Mouse (Mus musculus) liver, adult 2 months (tissue): ENCODE data around the gene Ppme1. TPM values are rescaled to one million over a fixed set of nuclear protein-coding genes. Genes with fewer than 3 reads are reported as not detected.

Experiments
- DNase-seq: peaks from one replicate; pipeline ENCODE4 v3.0.0-alpha.2; 2011; ENCODE audit warnings: low read depth, low spot score; ENCODE audit errors: extremely low read depth
- H3K27ac ChIP-seq: fragments of 200-500 bp; replicated peaks from 2 replicates; pipeline ENCODE4 v1.5.1; 2012; ENCODE audit warnings: low read depth, mild to moderate bottlenecking, control low read depth, inconsistent platforms, low read length; ENCODE audit not compliant: insufficient read depth
- H3K27me3 ChIP-seq: fragments of 200-500 bp; 2 replicates; pipeline ENCODE4 v1.6.1; 2012; ENCODE audit warnings: mild to moderate bottlenecking, moderate library complexity, low read length, inconsistent platforms; ENCODE audit not compliant: control insufficient read depth, insufficient read depth
- H3K36me3 ChIP-seq: fragments of 200-500 bp; 2 replicates; pipeline ENCODE4 v1.6.1; 2012; ENCODE audit warnings: low read length, inconsistent platforms; ENCODE audit not compliant: control insufficient read depth, insufficient read depth
- H3K4me1 ChIP-seq: fragments of 200-500 bp; 2 replicates; pipeline ENCODE4 v1.6.1; 2011; ENCODE audit warnings: low read length; ENCODE audit not compliant: control insufficient read depth, insufficient read depth
- H3K4me3 ChIP-seq: fragments of 200-500 bp; 2 replicates; pipeline ENCODE4 v1.5.1; 2011; ENCODE audit warnings: low read depth, mild to moderate bottlenecking, control low read depth, low read length, moderate library complexity; ENCODE audit not compliant: insufficient read depth
- H3K79me2 ChIP-seq: fragments of 200-500 bp; 2 replicates; pipeline ENCODE4 v1.6.1; 2012; ENCODE audit warnings: inconsistent platforms, mild to moderate bottlenecking, low read length, moderate library complexity; ENCODE audit not compliant: control insufficient read depth, insufficient read depth
- H3K9ac ChIP-seq: fragments of 200-500 bp; 2 replicates; pipeline ENCODE4 v1.6.1; 2012; ENCODE audit warnings: low read depth, mild to moderate bottlenecking, control low read depth, inconsistent platforms, low read length
- CTCF ChIP-seq: fragments of 200-500 bp; IDR thresholded peaks from 2 replicates; pipeline ENCODE4 v1.5.1; 2011; ENCODE audit warnings: low read depth, low read length, control low read depth
- POLR2A ChIP-seq: fragments of 200-500 bp; IDR thresholded peaks from 2 replicates; pipeline ENCODE4 v1.6.1; 2011; ENCODE audit warnings: low read length, control low read depth; ENCODE audit not compliant: insufficient read depth; ENCODE audit errors: extremely low read depth
- WGBS: fragments of 180-500 bp; shearing (Covaris S2); methylation state at CpG from one replicate; pipeline ENCODE4 v1.1.7; 2018; 5-methylcytosine and 5-hydroxymethylcytosine counted together
- polyA plus RNA-seq: library from polyadenylated mRNA; depleted of rRNA; stranded (reverse); fragments of >200 nt; gene quantifications from 2 replicates; pipeline ENCODE4 v1.2.3, GENCODE M21; 2012
- total RNA-seq: library from RNA; depleted of rRNA; stranded (reverse); fragments of >200 nt; gene quantifications from 2 replicates; pipeline ENCODE4 v1.2.3, GENCODE M21; 2014

The Ppme1 gene
- total and polyA plus RNA-seq, 2 experiments: 9.8 to 59.1 TPM

DNA sequence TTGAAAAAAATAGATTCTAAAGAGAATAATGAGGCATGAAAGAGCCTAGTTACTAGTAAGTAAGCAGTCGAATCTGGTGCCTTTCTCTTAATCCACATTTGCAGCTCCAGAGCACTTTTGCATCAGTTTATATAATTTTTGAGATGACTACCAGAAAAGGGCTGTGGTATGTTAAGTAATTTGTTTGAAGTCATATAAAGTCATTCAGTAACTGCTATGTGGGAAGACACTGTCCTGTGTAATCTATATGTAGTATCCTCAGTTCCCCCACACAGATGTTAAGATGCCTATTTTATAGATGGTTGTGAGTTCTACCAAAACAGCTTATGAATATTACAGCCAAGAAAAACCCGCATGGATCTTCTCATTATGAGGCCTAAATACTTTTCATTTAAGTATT, 6.2 kb upstream of the Ppme1 start:
- no peak overlapping the region for H3K4me3 ChIP-seq
- no peaks in the 10 kb centered on the region for H3K27me3 ChIP-seq
- no peaks in the 10 kb centered on the region for H3K79me2 ChIP-seq
- no peak overlapping the region for H3K27ac ChIP-seq
- no peak overlapping the region for H3K9ac ChIP-seq
- TF ChIP-seq CTCF (no peak), POLR2A (no peak)
- DNase-seq: no peak
- no peaks in the 10 kb centered on the region for H3K4me1 ChIP-seq
- H3K36me3 ChIP-seq: peaks cover 28% of the 10 kb centered on the region; the same call in 1 of the 2 replicates
- WGBS: 85% methylated on average over 2 of the region's 2 CpGs

DNA sequence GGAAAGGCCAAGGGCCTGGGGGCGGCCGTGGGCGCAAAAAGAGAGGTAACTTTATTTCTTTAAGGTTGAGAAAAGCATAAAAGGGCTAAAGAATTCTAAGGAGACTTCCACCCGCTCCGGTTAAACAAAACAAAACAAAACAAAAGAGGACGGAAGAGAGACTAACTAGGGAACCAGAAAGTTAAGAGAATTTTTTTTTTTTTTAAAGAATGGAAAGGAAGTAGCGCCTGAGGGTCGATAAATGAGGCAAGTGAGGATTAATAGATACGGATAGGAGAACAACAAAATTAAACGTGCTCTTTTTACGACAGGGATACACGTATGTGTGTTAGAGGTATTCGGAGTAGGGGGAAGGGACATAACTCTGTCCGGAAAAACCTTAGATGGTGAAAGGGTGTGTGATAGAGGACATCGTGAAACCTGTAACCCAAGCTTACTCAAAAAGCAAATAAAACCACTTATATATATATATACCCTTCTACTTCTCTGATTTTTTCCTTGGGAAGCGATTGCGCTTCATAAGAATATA, 409 bp upstream of the Ppme1 start:
- H3K4me1 ChIP-seq: peaks cover 6% of the 10 kb centered on the region
- peak overlapping the region; percentile 57 for H3K27ac ChIP-seq
- peak; percentile 25 for DNase-seq
- TF ChIP-seq POLR2A: no peak
- no peak for TF ChIP-seq CTCF
- no peaks in the 10 kb centered on the region for H3K27me3 ChIP-seq
- H3K4me3 ChIP-seq: peak overlapping the region; percentile 74
- H3K36me3 ChIP-seq: peaks cover 14% of the 10 kb centered on the region; the same call in 1 of the 2 replicates
- H3K9ac ChIP-seq: peak overlapping the region; percentile 38
- 5% methylated on average over 17 of the region's 17 CpGs for WGBS
- H3K79me2 ChIP-seq: peaks cover 3% of the 10 kb centered on the region; the same call in 1 of the 2 replicates

DNA sequence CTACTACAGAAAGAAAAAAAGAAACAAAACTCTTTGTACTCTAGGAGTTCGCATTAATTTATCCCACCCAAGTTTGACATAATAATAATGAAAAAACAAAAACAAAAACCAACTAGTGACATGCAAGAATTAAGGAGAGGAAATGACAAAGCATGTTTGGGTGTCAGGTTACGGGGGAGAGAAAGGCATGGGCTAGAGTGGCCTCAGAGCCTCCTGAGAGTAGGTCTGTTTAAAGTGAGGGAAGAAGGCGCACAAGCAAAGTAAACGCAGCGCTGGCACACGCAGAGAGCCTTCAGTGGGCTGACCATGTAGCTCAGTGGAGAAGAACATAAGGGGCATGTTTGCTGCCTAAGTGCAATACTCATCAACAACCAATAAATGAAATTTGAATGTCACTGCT, 7.2 kb downstream of the Ppme1 start:
- H3K36me3 ChIP-seq: no peaks in the 10 kb centered on the region
- H3K4me3 ChIP-seq: no peak overlapping the region
- H3K4me1 ChIP-seq: peaks cover 4% of the 10 kb centered on the region
- H3K27ac ChIP-seq: no peak overlapping the region
- peaks cover 3% of the 10 kb centered on the region; the same call in 1 of the 2 replicates for H3K79me2 ChIP-seq
- no peak overlapping the region for H3K9ac ChIP-seq
- no peak for TF ChIP-seq CTCF
- no peak for TF ChIP-seq POLR2A
- DNase-seq: no peak
- H3K27me3 ChIP-seq: no peaks in the 10 kb centered on the region
- 54% methylated on average over 6 of the region's 6 CpGs for WGBS

DNA sequence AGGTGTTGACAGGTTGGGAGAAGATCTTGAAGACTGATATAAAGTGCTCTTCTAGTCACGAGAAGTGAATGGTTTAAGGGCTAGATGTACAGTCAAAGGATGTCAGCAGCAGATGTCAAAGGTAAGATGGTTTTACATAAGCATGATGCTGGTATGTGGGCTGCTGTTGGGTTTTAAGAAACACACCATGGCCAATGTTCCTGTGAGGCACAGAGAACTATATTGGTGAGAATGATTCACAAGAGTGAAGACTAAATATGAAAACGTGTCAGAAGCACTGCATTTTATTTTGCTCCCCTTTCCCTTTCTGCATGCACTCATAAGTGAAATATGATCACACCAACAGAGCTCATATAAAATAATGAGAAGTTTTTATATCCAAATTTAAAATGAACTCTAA, 8.9 kb downstream of the Ppme1 start:
- Histone ChIP-seq H3K9ac (no peak overlapping the region), H3K4me3 (no peak overlapping the region), H3K27ac (no peak overlapping the region), H3K79me2 (no peaks in the 10 kb centered on the region; the same call in 1 of the 2 replicates), H3K4me1 (peaks cover 3% of the 10 kb centered on the region), H3K27me3 (no peaks in the 10 kb centered on the region), H3K36me3 (no peaks in the 10 kb centered on the region)
- TF ChIP-seq POLR2A (no peak), CTCF (no peak)
- WGBS: 92% methylated on average over 2 of the region's 2 CpGs
- DNase-seq: no peak

GRCm38 (mm10) chr7:100357856-100358255, 14.3 kb downstream of the Ppme1 start:
- H3K27ac ChIP-seq: no peak overlapping the region
- no peaks in the 10 kb centered on the region; the same call in 1 of the 2 replicates for H3K79me2 ChIP-seq
- no peak overlapping the region for H3K9ac ChIP-seq
- H3K27me3 ChIP-seq: no peaks in the 10 kb centered on the region
- TF ChIP-seq POLR2A (no peak), CTCF (no peak)
- DNase-seq: no peak
- H3K4me1 ChIP-seq: peaks cover 3% of the 10 kb centered on the region; the same call in 1 of the 2 replicates
- H3K36me3 ChIP-seq: peaks cover 5% of the 10 kb centered on the region
- no peak overlapping the region for H3K4me3 ChIP-seq

- no peak overlapping the region for H3K27ac ChIP-seq
- DNase-seq: peak; percentile 77
- peaks cover 3% of the 10 kb centered on the region; the same call in 1 of the 2 replicates for H3K4me1 ChIP-seq
- TF ChIP-seq POLR2A (no peak), CTCF (no peak)
- H3K36me3 ChIP-seq: peaks cover 7% of the 10 kb centered on the region
- H3K27me3 ChIP-seq: no peaks in the 10 kb centered on the region
- H3K9ac ChIP-seq: no peak overlapping the region
- H3K4me3 ChIP-seq: no peak overlapping the region
- 13% methylated on average over 1 of the region's 1 CpGs for WGBS
- no peaks in the 10 kb centered on the region; the same call in 1 of the 2 replicates for H3K79me2 ChIP-seq
Measured at GRCm38 (mm10) chr7:100356768-100357167, 15.3 kb downstream of the Ppme1 start.
